Mouse (Mus musculus): ENCODE measurements around the gene Kat7. TPM values are rescaled to one million over a fixed set of nuclear protein-coding genes. Genes with fewer than 3 reads are reported as not detected.

Kat7 gene
- total RNA-seq, 1 experiment from 2014 or later = 48.5 TPM

- DNase-seq = no peak
These were observed 23.8 kb upstream of the Kat7 start for GRCm38 (mm10) chr11:95333805-95334204.

GRCm38 (mm10) chr11:95333209-95333608, 23.2 kb upstream of the Kat7 start:
- no peak for DNase-seq

GRCm38 (mm10) chr11:95330662-95331061, 20.6 kb upstream of the Kat7 start:
- DNase-seq = no peak

GRCm38 (mm10) chr11:95328629-95329028, 18.6 kb upstream of the Kat7 start:
- DNase-seq = peak; percentile 48

- DNase-seq = peak; percentile 18
These were observed 16.2 kb upstream of the Kat7 start for GRCm38 (mm10) chr11:95326243-95326642.

GRCm38 (mm10) chr11:95325832-95326231, 15.8 kb upstream of the Kat7 start:
- no peak for DNase-seq

- no peak for DNase-seq
These were observed 14.1 kb upstream of the Kat7 start for GRCm38 (mm10) chr11:95324181-95324580.

- DNase-seq = no peak
These were observed 10.0 kb upstream of the Kat7 start for GRCm38 (mm10) chr11:95320010-95320409.

- DNase-seq = no peak
These were observed 9.5 kb upstream of the Kat7 start for GRCm38 (mm10) chr11:95319506-95319905.

- no peak for DNase-seq
These were observed 8.1 kb upstream of the Kat7 start for GRCm38 (mm10) chr11:95318116-95318515.

- DNase-seq = no peak
These were observed 5.3 kb upstream of the Kat7 start for GRCm38 (mm10) chr11:95315215-95315955.

- no peak for DNase-seq
These were observed 1.4 kb upstream of the Kat7 start for GRCm38 (mm10) chr11:95311425-95311807.

GRCm38 (mm10) chr11:95310648-95311424, 790 bp upstream of the Kat7 start:
- DNase-seq = peak; percentile 38

GRCm38 (mm10) chr11:95309510-95310006, 488 bp downstream of the Kat7 start:
- peak; percentile 98 for DNase-seq

GRCm38 (mm10) chr11:95307526-95307925, 2.5 kb downstream of the Kat7 start:
- DNase-seq = no peak

- no peak for DNase-seq
These were observed 4.4 kb downstream of the Kat7 start for GRCm38 (mm10) chr11:95305600-95305999.

- DNase-seq = no peak
These were observed 8.3 kb downstream of the Kat7 start for GRCm38 (mm10) chr11:95301772-95302171.

GRCm38 (mm10) chr11:95299886-95300285, 10.2 kb downstream of the Kat7 start:
- peak; percentile 68 for DNase-seq

- peak; percentile 37 for DNase-seq
These were observed 11.9 kb downstream of the Kat7 start for GRCm38 (mm10) chr11:95298146-95298545.

GRCm38 (mm10) chr11:95295736-95296135, 14.3 kb downstream of the Kat7 start:
- DNase-seq = no peak

GRCm38 (mm10) chr11:95293017-95293624, 16.9 kb downstream of the Kat7 start:
- DNase-seq = no peak

GRCm38 (mm10) chr11:95291998-95292397, 18.0 kb downstream of the Kat7 start:
- DNase-seq = no peak

GRCm38 (mm10) chr11:95282331-95282730, 27.7 kb downstream of the Kat7 start:
- no peak for DNase-seq
